Mouse (Mus musculus): Measurements from ENCODE around the gene Tgm1.

GRCm38 (mm10) chr14:55745180-55745860, 31.6 kb upstream of the Tgm1 start, which contains the start of the genes Dhrs1 and Nop9:
- TF ChIP-seq FLI1 (IDR thresholded peaks at IDR 0.05; ENCODE audit: low read length): no peak
- TF ChIP-seq GATA1 (IDR thresholded peaks at IDR 0.05; ENCODE audit: borderline replicate concordance, low read length): no peak

All from megakaryocyte, embryonic 14.5 days (primary cell).